Mouse (Mus musculus) B cell, adult 2 months (primary cell): ENCODE measurements around the gene Crtc3.

ENCODE experiments used
- DNase-seq, 2 experiments: peaks; one replicate each; pipeline ENCODE4 v3.0.0; 2022

Gene Crtc3

GRCm38 (mm10) chr7:80542139-80542831, 146.4 kb downstream of the Crtc3 start:
- no peak for DNase-seq

GRCm38 (mm10) chr7:80539581-80539980, 149.1 kb downstream of the Crtc3 start:
- DNase-seq: no peak
